Mouse (Mus musculus) Patski (cell line): ENCODE data around the gene S100a11. TPM values are rescaled to one million over a fixed set of nuclear protein-coding genes. Genes with fewer than 3 reads are reported as not detected.
A peak's percentile ranks its signal among the peaks of the same experiment; 100 is the strongest.

Experiments used
- ATAC-seq: fragments of 100-300 bp; one replicate; pipeline ENCODE4 v1.8.0; 2021
- CTCF ChIA-PET: fragments of 350-600 bp; sonication (Branson Sonifier 250); formaldehyde crosslinking; loops from one replicate; lab custom pipeline; 2022; ENCODE audit warnings: inconsistent platforms; lab: Charles Lee
- POLR2A ChIA-PET: fragments of 350-600 bp; sonication (Branson Sonifier 250); formaldehyde crosslinking; loops from one replicate; lab custom pipeline; 2022; ENCODE audit warnings: antibody characterized with exemption, inconsistent platforms; lab: Charles Lee
- DNase-seq: peaks from one replicate; pipeline ENCODE4 v3.0.0-alpha.2; 2011; ENCODE audit warnings: low read depth, low spot score
- H3K27me3 ChIP-seq: fragments of 371-371 bp; one replicate; pipeline ENCODE4 v1.5.1; 2021
- CTCF ChIP-seq: fragments of 100-300 bp; IDR thresholded peaks from one replicate; pipeline ENCODE4 v1.5.1; 2021
- in situ Hi-C: fragments of 300-500 bp; cut with MboI; formaldehyde crosslinking; loops from 3 replicates; pipeline ENCODE4 v1.11.1; 2018; ENCODE audit warnings: low pct_unique_long_range_greater_than_20kb, mixed read lengths
- polyA plus RNA-seq: library from polyadenylated mRNA; unstranded; gene quantifications from one replicate; pipeline ENCODE4 v1.2.3, GENCODE M21; 2021

The S100a11 gene
- polyA plus RNA-seq, 1 experiment from 2014 or later: 3,178 TPM

- ChIA-PET POLR2A (no interaction called here), CTCF (interaction anchor here (0.8 to 11.9 kb wide), 6 partner anchors 15 to 137 kb away, joined by 3 to 225 read pairs (median 8); partner anchors contain the start of gene S100a11)
- ATAC-seq (no peak), DNase-seq (no peak)
- H3K27me3 ChIP-seq: no peaks in the 10 kb centered on the region
- TF ChIP-seq CTCF: no peak
- in situ Hi-C loops: no loop called here
Measured at GRCm38 (mm10) chr3:93499129-93499528, 21.2 kb upstream of the S100a11 start.

GRCm38 (mm10) chr3:93504536-93505189 is 15.6 kb upstream of the S100a11 start:
- CTCF ChIA-PET: interaction anchor here (0.9 to 22.8 kb wide), 4 partner anchors 8 to 85 kb away, joined by 3 to 225 read pairs (median 4); partner anchors contain the start of gene S100a11
- POLR2A ChIA-PET: no interaction called here
- TF ChIP-seq CTCF: no peak
- DNase-seq (no peak), ATAC-seq (no peak)
- H3K27me3 ChIP-seq: no peaks in the 10 kb centered on the region
- in situ Hi-C loops: no loop called here

GRCm38 (mm10) chr3:93505960-93506863 is 14.1 kb upstream of the S100a11 start:
- H3K27me3 ChIP-seq: no peaks in the 10 kb centered on the region
- DNase-seq (no peak), ATAC-seq (peak; percentile 75)
- in situ Hi-C loops: no loop called here
- TF ChIP-seq CTCF: no peak
- POLR2A ChIA-PET: no interaction called here
- CTCF ChIA-PET: interaction anchor here (1.5 to 22.8 kb wide), 2 partner anchors 9 to 84 kb away, joined by 4 to 225 read pairs; no protein-coding TSS in a partner anchor

- no peaks in the 10 kb centered on the region for H3K27me3 ChIP-seq
- no peak for DNase-seq
- in situ Hi-C loops: no loop called here
- no peak for TF ChIP-seq CTCF
- ChIA-PET POLR2A (no interaction called here), CTCF (interaction anchor here (22.8 kb wide), 1 partner anchor 10 kb away, joined by 225 read pairs; no protein-coding TSS in a partner anchor)
- no peak for ATAC-seq
Measured at GRCm38 (mm10) chr3:93506881-93507325, 13.4 kb upstream of the S100a11 start.

GRCm38 (mm10) chr3:93509301-93509700 is 11.0 kb upstream of the S100a11 start:
- in situ Hi-C loops: no loop called here
- ATAC-seq: no peak
- no peaks in the 10 kb centered on the region for H3K27me3 ChIP-seq
- ChIA-PET POLR2A (no interaction called here), CTCF (interaction anchor here (1.0 to 22.8 kb wide), 4 partner anchors 9 to 13 kb away, joined by 3 to 225 read pairs (median 4); partner anchors contain the start of gene S100a11)
- DNase-seq: no peak
- TF ChIP-seq CTCF: no peak

- in situ Hi-C loops: no loop called here
- ATAC-seq: no peak
Measured at GRCm38 (mm10) chr3:93511036-93511435, 9.3 kb upstream of the S100a11 start.

GRCm38 (mm10) chr3:93511801-93512200 is 8.5 kb upstream of the S100a11 start:
- in situ Hi-C loops: no loop called here
- ATAC-seq: no peak
- CTCF ChIA-PET: interaction anchor here (1.1 to 22.8 kb wide), 4 partner anchors 8 to 25 kb away, joined by 3 to 225 read pairs (median 4); no protein-coding TSS in a partner anchor
- no peak for DNase-seq
- no peak for TF ChIP-seq CTCF
- H3K27me3 ChIP-seq: no peaks in the 10 kb centered on the region
- POLR2A ChIA-PET: interaction anchor here (0.7 kb wide), 2 partner anchors 9 to 17 kb away, joined by 3 read pairs; no protein-coding TSS in a partner anchor

More at GRCm38 (mm10) chr3:93511036-93511435, 9.3 kb upstream of the S100a11 start:
- ChIA-PET CTCF (interaction anchor here (1.0 to 22.8 kb wide), 5 partner anchors 9 to 83 kb away, joined by 3 to 225 read pairs (median 4); partner anchors contain the start of gene S100a11), POLR2A (no interaction called here)
- no peak for TF ChIP-seq CTCF
- DNase-seq: no peak
- no peaks in the 10 kb centered on the region for H3K27me3 ChIP-seq

GRCm38 (mm10) chr3:93512386-93513101 is 7.7 kb upstream of the S100a11 start:
- no peak for ATAC-seq
- no peak for TF ChIP-seq CTCF
- POLR2A ChIA-PET: interaction anchor here (0.7 kb wide), 2 partner anchors 8 to 18 kb away, joined by 3 read pairs; no protein-coding TSS in a partner anchor
- no peak for DNase-seq
- CTCF ChIA-PET: interaction anchor here (1.1 to 22.8 kb wide), 3 partner anchors 8 to 81 kb away, joined by 3 to 225 read pairs (median 3); no protein-coding TSS in a partner anchor
- no peaks in the 10 kb centered on the region for H3K27me3 ChIP-seq
- in situ Hi-C loops: no loop called here

DNA sequence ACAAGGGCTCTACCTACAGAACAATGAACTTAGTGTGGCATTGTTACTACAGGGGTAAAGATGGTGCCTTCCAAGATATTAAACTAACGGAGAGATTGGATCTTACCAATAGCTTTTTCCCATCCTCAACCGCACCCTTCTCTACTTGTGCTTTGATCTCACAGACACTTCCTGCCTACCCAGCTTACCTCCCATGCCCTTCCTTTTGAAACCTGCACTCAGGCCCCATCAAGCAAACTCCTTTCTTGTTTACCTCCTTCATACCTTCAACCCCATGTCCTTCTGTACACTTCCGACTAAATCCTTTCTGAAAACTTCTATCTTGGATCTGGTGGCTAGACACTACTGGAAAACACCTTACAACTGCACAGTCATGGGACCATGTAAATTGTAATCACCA is 5.7 kb upstream of the S100a11 start:
- no peaks in the 10 kb centered on the region for H3K27me3 ChIP-seq
- ATAC-seq: no peak
- DNase-seq: no peak
- ChIA-PET CTCF (interaction anchor here (0.6 to 22.8 kb wide), 4 partner anchors 8 to 92 kb away, joined by 3 to 225 read pairs (median 4); no protein-coding TSS in a partner anchor), POLR2A (no interaction called here)
- in situ Hi-C loops: no loop called here
- no peak for TF ChIP-seq CTCF
